Mouse (Mus musculus): ENCODE results near the gene Carhsp1.

DNA sequence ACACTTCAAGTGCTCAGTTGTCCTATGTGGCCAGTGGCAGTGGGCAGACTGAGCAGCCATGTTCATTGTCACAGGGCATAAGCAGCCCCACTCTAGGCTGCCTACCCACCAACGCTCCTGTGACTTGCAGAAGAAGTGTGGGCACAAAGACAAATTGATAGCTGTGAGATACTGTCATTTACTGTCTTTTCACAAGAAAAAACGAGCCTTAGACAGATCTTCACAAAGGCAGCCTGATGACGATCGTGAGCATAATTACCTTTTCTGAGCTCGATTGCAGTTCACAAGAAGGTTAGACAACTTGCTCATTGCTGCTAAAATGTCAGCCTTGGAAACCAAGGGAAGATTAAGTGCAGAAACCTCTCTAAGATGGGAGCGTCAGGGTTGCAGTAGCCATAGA is 16.8 kb downstream of the Carhsp1 start:
- TF ChIP-seq POLR2A (IDR thresholded peaks at IDR 0.05; ENCODE audit: borderline replicate concordance, control insufficient read depth, low read depth, low read length) (no peak), CTCF (IDR thresholded peaks at IDR 0.05; ENCODE audit: control insufficient read depth, insufficient read depth, low read length) (no peak)

Data from bone marrow, adult 2 months (tissue).